Mouse (Mus musculus): Measurements from ENCODE around the gene Olfm2.

The Olfm2 gene

DNA sequence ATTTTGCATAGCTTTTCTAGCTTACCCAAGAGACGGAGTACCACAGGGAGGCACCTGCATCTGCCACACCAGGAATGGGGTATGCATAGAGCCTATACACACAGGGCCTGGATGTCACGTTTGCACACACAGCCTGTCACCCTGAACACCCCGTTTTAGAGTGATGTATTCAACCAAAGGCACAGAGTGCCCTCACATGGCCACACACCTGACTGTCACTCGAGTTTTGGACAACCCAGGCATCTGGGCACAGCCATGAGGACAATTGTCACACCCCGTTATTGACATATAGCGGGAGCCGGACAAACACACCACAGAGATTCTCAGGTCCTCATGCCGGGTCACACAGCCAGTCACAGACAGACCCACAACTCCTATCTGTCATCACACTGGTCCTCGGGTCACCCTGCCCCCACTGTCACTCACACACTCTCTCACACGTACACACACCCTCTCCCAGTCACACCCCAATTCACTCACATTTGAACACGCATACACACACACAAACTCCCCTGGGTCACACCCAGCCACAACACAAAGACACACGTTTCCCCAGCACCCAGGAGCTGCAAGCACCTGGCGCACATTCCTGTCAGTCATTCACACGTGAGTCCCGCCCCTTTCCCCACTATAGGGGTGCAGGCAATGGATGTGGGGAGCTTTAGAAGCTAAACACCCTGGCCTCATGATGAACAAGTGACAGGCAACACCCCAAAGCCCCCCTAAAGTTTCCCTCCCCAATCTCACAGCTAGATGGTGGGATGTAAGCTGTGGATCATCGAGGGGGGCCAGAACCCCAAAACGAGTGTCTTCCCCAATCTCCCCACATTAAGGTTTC is 801 bp downstream of the Olfm2 start:
- no peak for DNase-seq (ENCODE audit: low spot score in 2 of 2)

DNA sequence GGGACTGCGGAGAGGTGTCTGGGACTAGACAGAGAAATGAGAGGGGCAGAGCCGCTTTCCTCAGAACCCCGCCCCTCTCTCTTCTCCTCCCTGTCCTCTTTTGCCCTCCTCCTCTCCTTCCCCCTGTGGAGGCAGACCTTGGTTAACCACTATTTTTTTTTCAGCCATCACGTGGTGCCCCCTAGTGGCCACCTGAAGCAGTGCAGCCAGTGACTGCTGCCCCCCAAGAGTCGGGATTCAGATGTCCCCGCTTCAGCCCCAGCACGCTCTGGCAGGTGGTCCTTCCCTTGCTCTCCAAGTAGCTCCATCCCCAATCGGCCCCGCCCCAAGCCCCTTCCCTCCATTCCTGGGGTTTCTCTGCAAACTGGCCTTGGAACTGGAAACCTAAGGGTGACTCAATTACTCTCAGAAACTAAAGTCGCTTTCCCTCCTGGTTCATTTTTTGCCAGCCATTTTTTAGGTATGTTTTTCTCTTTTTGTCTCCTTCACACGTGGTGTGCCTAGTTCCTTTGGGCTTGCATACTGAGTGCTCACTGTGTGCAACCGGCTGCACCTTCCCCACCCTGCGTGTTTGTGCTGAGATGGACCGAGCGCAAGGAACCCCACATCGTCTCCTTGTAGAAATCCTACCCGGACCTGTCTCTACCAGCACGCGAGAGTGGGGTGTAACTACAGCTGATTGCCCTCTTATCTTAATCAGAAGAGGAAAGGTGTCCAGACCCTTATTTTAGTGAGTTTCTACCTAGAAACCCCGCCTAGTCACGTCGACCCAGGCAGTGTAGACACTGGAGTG is 2.0 kb downstream of the Olfm2 start:
- no peak for DNase-seq (ENCODE audit: low spot score in 2 of 2)

- peak; percentile 75 to 89 for DNase-seq (ENCODE audit: low spot score in 2 of 2)
Measured at GRCm38 (mm10) chr9:20740407-20740806, 5.7 kb downstream of the Olfm2 start.

DNA sequence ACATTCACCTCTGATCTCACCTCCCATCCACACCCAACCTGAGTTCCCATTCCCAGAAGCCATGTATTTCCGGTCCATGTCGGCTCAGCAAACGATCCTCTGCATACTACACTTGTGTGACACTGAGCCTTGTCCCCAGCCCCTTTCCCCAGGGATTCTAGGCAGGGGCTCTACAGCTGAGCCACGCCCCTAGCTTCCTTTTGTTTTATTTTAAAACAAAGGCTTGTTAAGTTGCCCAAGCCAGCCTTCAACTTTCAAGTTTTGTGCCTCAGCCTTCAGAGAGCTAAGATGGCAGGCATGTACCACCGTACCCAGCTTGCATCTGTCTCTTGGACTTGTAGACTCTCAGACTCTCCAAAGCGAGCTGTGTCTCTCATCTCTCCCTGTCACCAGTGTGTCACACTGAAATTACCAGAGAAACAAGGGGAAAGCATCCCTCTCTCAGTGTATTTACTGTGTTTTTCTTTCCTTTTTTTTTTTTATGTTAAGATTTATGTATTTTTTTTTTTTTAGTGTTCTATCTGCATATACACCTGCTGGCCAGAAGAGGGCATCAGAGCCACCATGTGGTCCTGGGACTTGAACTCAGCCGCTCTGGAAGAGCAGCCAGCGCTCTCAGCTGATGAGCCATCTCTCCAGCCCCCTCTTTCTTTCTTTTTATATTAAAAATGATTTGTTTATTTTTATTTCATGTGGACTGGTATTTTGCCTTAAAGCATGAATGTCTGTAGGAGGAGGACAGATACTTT is 7.7 kb downstream of the Olfm2 start:
- no peak for DNase-seq (ENCODE audit: low spot score in 2 of 2)

DNA sequence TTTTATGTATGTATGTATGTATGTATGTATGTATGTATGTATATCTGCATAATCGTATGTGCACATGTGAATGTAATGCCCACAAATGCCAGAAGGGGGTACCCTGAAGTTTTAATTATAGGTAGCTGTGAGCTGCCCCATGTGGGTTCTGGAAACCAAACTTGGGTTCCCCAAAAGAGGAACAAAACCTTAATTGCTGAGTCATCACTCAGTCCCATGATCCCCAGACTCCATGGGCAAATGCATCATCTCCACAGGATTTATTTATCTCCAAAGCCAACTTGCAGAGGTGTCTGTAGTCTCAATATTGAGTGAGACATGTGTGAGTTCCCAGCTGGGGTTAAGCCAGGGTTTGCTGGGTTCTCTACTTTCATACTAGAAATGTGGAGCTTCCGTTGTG is 8.9 kb downstream of the Olfm2 start:
- DNase-seq (ENCODE audit: low spot score in 2 of 2): no peak

- DNase-seq (ENCODE audit: low spot score in 2 of 2): no peak
Measured at GRCm38 (mm10) chr9:20734692-20735091, 11.5 kb downstream of the Olfm2 start.

DNA sequence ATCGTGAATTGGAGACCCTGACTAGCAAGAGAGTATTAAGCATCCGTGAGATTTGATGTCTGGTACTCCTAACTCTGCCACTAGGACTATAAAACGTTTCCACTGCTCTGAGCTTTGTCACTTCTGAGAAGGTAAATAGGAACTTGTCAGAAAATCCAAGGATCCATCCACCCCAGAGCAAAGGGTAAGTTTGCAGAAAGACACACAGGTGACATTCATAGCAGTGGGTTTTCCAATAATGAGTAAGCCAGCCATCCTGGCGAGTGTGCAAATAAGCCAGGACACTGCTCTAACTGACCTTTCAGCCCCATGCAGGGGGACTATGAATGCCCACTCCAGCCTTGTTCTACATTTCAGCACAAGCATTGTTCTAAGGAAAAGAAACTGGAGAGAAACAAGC is 14.4 kb downstream of the Olfm2 start:
- no peak for DNase-seq (ENCODE audit: low spot score in 2 of 2)

GRCm38 (mm10) chr9:20729451-20729850 is 16.7 kb downstream of the Olfm2 start:
- no peak for DNase-seq (ENCODE audit: low spot score in 2 of 2)

DNA sequence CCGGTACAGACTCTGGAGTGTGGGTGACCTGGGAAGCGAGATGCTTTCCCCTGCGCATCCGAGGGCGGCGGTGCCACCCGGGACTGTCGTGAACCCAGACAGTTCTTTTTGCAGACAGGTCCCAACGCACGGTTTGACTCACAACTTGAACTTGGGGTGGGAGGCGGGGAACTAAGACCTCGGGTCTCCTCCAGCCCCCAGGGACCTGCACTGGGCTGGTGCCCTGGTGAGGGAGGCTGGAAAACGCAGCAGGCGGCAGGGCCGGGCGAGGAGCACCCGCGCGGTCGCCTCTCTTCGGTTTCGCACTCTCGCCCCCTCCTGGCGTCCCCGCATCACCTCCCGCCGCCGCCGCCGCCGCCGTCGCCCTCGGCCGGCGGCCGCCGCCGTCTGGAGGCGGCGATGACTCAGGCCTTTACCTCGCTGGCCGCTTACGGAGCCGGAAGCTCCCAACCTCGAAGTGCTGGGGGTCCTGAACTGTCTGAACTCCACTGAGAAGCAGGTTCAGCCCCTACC is 18.5 kb downstream of the Olfm2 start:
- DNase-seq (ENCODE audit: low spot score in 2 of 2): peak in 1 of 2 experiments; percentile 38

DNA sequence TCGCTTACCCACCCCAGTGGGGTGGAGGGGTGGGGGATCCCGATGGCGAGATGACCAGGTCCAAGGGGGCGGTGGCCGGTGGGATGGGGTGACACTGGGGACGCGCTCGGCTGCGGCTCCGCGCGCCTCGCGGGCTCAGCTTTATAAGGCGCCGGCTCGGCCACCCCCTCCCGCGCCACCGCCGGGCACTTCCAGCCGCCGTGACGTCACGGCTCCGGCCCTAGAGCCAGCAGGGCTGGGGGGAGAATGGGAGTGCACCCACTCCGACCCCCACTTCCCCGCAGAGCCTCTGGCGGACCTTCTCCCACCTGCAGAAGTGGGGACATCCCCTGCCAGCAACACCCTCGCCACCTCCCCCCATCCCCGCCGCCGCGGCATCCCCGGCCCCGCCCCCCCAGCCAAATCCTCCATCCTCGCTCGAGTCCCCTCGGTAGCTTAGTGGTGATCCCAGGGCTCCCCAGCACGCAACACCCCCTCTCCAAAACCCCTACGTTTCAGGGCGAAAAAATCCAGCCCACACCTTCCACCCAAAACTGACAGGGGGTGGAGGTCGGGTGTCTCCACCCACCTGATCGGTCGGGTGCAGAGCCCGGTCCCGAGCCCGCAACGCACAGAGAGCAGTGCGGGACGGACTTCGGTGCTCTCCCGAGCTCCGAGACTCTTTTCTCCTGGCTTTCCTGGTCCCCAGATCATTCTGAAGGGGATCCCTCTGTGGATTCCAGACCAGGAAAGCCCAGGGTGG is 19.1 kb downstream of the Olfm2 start:
- no peak for DNase-seq (ENCODE audit: low spot score in 2 of 2)

- no peak for DNase-seq (ENCODE audit: low spot score in 2 of 2)
Measured at GRCm38 (mm10) chr9:20726134-20726858, 19.9 kb downstream of the Olfm2 start.

- no peak for DNase-seq (ENCODE audit: low spot score in 2 of 2)
Measured at GRCm38 (mm10) chr9:20721582-20721981, 24.6 kb downstream of the Olfm2 start.

GRCm38 (mm10) chr9:20715332-20715731 is 30.8 kb downstream of the Olfm2 start:
- DNase-seq (ENCODE audit: low spot score in 2 of 2): no peak

DNA sequence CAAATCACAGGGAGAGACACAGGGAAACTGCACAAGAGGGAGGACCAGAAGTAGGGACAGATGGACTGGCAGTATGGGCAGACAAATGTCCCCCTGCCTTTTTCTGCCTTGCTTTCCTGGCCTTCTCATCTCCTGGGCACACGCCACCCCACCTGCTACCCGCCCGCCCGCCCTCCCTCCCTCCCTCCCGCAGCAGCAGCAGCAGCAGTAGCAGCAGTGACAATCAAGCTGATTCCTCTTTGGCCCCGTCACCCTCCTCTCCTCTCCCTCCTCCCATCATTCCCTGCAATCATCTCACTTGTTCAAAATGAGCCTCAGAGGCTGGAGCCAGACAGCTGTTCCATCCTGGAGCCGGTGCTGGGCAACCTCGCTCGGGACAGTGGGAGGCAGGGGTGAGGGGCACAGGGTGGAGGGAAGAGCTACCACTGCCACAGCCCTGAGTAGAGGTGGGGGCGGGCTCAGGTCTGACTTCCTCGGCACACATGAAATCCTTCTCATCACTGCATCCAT is 32.6 kb downstream of the Olfm2 start:
- no peak for DNase-seq (ENCODE audit: low spot score in 2 of 2)

DNA sequence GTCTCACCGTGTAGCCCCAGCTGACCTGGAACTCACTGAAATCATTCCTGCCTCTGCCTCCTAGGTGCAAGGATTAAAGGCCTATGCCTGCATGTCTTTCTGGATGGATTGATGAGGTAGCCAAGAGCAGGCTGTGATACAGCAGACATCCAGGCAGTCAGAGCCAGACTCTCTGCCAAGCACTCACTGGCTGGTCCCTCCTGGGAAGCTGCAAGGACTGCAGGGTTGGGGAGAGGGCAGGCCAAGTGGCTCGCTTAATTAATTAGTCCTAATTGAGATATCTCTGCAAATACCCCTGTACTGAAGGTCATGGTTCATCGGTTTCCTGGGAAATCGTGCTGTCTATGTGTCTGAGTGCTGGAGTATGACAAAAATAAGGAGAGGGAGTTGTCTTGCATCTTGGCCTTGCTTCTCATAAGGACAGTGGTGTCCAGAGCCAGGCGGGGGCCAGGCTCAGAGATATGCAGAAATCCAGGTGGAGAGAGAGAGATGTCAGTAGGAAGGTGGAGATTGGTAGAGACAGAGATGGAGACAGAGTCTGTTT is 33.1 kb downstream of the Olfm2 start:
- DNase-seq (ENCODE audit: low spot score in 2 of 2): no peak

GRCm38 (mm10) chr9:20710471-20710870 is 35.7 kb downstream of the Olfm2 start:
- no peak for DNase-seq (ENCODE audit: low spot score in 2 of 2)

DNA sequence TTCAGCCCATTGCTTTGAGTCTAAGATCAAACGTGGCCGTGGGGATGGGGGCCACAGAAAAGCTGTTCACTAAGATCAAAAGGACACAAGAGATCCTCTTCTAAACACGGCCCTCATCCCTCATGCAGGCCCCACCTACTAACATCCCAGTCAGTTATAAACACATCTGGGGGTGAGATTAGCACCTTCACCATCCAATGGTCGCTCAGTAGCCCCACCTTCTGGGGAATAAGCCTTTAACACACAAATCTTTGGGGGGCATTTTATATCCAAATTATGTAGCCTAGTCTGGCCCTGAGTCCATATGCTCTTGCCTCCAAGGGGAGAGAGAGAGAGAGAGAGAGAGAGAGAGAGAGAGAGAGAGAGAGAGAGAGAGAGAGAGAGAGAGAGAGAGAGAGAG is 40.2 kb downstream of the Olfm2 start:
- no peak for DNase-seq (ENCODE audit: low spot score in 2 of 2)

GRCm38 (mm10) chr9:20705420-20705819 is 40.7 kb downstream of the Olfm2 start:
- no peak for DNase-seq (ENCODE audit: low spot score in 2 of 2)

DNA sequence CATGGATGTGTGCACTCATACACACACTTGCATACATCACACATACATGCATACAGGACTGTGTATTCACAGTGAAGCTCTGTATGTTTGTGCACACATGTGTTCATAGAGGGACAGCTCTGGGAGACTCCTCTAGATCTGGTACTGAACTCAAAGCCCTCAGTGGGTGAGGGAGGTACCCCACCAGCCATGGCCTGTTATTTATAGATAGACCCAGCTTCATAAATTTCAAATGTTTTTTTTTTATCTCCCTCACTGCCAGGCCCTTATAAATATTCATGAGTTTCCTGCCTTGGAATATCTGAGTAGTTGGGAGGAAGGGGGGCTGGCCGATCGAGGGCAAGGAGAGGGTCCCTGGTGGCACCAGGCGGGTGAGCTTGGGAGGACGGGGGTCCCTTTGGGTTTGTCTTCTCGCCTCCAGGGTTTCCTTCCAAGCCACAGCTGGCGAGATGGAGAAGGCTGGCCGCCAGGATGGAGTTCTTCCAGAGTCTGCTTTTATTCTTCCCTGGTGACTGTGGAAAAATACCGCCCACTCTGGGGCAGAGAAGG is 42.2 kb downstream of the Olfm2 start:
- DNase-seq (ENCODE audit: low spot score in 2 of 2): no peak

DNA sequence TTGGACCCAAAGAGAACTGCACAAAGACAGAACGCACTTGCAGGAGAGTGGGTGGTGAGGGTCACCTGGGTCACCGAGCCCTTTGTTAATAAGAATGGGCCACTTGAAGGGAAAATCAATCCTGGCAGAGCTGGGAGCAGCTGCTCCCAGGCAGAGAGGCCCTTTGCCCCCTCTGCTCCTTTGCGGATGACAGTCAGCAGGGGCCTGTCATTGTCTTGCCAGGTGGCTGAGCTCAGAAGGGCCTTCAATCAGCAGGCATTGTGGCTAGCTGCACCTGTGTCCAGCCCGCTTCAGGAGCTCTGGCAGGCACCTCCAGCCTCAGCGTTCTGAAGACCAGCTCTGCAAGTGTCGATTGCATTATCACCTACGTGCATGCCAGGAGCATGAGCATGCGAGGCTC is 48.7 kb downstream of the Olfm2 start:
- DNase-seq (ENCODE audit: low spot score in 2 of 2): no peak
